Mouse (Mus musculus) stomach, postnatal 0 days (tissue): ENCODE measurements at regions not wholly inside any gene's neighbourhood (a gene's known extent, or its start where the extent isn't known, plus 50 kb on each side); places are given as distances from the start of the nearest gene placed in this dataset.

Experiments
- ATAC-seq: fragments of 200-750 bp; cut with Nextera tagmentation; 2 replicates; pipeline ENCODE4 v1.8.0; 2017; ENCODE audit not compliant: low FRiP score, low TSS enrichment
- DNase-seq: peaks from one replicate; pipeline ENCODE4 v3.0.0-alpha.2; 2016; ENCODE audit warnings: low spot score
- H3K27ac ChIP-seq: fragments of 300-500 bp; sonication (generic); replicated peaks from 2 replicates; pipeline ENCODE4 v1.5.1; 2014; ENCODE audit warnings: mild to moderate bottlenecking, control low read depth
- H3K27me3 ChIP-seq: fragments of 300-500 bp; sonication (generic); 2 replicates; pipeline ENCODE4 v1.6.1; 2014; ENCODE audit warnings: low read length; ENCODE audit not compliant: control insufficient read depth, insufficient read depth
- H3K36me3 ChIP-seq: fragments of 300-500 bp; sonication (generic); 2 replicates; pipeline ENCODE4 v1.6.1; 2014; ENCODE audit warnings: low read length, mixed read lengths; ENCODE audit not compliant: control insufficient read depth, insufficient read depth
- H3K4me1 ChIP-seq: fragments of 300-500 bp; sonication (generic); replicated peaks from 2 replicates; pipeline ENCODE4 v1.6.1; 2014; ENCODE audit warnings: antibody characterized with exemption; ENCODE audit not compliant: control insufficient read depth, insufficient read depth
- H3K4me2 ChIP-seq: fragments of 300-500 bp; sonication (generic); replicated peaks from 2 replicates; pipeline ENCODE4 v1.6.1; 2014; ENCODE audit warnings: low read depth, mild to moderate bottlenecking, control low read depth, moderate library complexity
- H3K4me3 ChIP-seq: fragments of 300-500 bp; sonication (generic); 2 replicates; pipeline ENCODE4 v1.5.1; 2014; ENCODE audit warnings: low read depth, low read length, control low read depth
- H3K9ac ChIP-seq: fragments of 300-500 bp; sonication (generic); 2 replicates; pipeline ENCODE4 v1.6.1; 2014; ENCODE audit warnings: mild to moderate bottlenecking, low read length, control low read depth, mixed read lengths
- H3K9me3 ChIP-seq: fragments of 300-500 bp; sonication (generic); 2 replicates; pipeline ENCODE4 v1.6.1; 2016; ENCODE audit warnings: low read length; ENCODE audit not compliant: control insufficient read depth
- CTCF ChIP-seq: IDR thresholded peaks from 2 replicates; pipeline ENCODE4 v1.5.1; 2016; ENCODE audit warnings: antibody characterized with exemption, low read depth, mild to moderate bottlenecking, moderate library complexity
- EP300 ChIP-seq: optimal IDR thresholded peaks from 2 replicates; pipeline ENCODE3; 2016; ENCODE audit warnings: antibody characterized with exemption
- WGBS: fragments of 180-500 bp; shearing (Covaris S2); extraction: QIAGEN DNeasy Blood & Tissue Kit; methylation state at CpG from one replicate; pipeline ENCODE4 v1.1.7; 2014; 5-methylcytosine and 5-hydroxymethylcytosine counted together

DNA sequence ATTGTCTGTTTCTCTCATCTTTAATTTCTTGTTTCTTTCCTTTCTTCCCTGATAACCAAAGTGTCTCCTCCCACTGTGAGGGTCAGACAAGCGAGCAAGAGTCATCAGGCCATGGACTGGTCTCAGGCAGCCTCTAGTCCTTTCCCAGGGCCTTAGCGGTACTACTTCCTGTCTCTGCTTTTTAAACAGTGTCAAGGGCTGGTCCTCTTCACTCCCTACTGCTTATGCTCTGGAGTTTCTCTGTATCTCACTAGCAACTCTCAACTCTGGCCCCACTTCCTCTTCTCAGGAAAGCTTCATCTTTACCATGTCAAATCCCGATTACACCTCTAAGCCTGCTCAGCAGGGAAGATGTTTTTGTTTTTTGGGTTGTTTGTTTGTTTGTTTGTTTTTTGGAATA is 124.1 kb downstream of the Pten start:
- no peak overlapping the region for H3K9ac ChIP-seq
- H3K9me3 ChIP-seq = no peaks in the 10 kb centered on the region
- DNase-seq (no peak), ATAC-seq (no peak)
- no peak overlapping the region for H3K4me2 ChIP-seq
- TF ChIP-seq EP300 (no peak), CTCF (no peak)
- no peaks in the 10 kb centered on the region for H3K4me1 ChIP-seq
- no peak overlapping the region for H3K4me3 ChIP-seq
- 82% methylated on average over 3 of the region's 3 CpGs for WGBS
- no peak overlapping the region for H3K27ac ChIP-seq
- H3K27me3 ChIP-seq = no peaks in the 10 kb centered on the region
- no peaks in the 10 kb centered on the region for H3K36me3 ChIP-seq

DNA sequence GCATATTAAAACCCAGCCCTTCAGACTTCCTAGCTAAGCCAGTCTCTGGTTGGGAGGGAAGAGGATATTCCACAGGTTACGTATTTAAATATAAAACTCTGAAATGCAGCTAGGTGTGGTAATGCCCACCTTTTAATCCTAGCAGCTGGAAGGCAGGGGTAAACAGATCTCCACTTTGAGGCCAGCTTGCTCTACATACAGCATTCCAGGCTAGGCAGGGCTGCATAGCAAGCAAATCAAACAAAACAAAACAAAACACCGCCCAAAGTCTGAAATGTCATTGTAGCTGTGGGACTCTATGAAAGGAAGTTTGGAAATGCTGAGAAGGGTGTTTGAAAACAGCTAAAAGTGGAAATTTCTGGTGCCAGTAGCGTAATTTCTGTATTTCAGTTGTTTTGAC is 127.0 kb downstream of the Pten start:
- no peak overlapping the region for H3K27ac ChIP-seq
- H3K4me1 ChIP-seq = no peaks in the 10 kb centered on the region
- H3K36me3 ChIP-seq = no peaks in the 10 kb centered on the region
- H3K4me2 ChIP-seq = no peak overlapping the region
- WGBS = 36% methylated on average over 3 of the region's 3 CpGs
- no peak for DNase-seq
- H3K4me3 ChIP-seq = no peak overlapping the region
- TF ChIP-seq CTCF = no peak
- TF ChIP-seq EP300 = no peak
- ATAC-seq = no peak
- no peak overlapping the region for H3K9ac ChIP-seq
- no peaks in the 10 kb centered on the region for H3K27me3 ChIP-seq
- H3K9me3 ChIP-seq = no peaks in the 10 kb centered on the region

DNA sequence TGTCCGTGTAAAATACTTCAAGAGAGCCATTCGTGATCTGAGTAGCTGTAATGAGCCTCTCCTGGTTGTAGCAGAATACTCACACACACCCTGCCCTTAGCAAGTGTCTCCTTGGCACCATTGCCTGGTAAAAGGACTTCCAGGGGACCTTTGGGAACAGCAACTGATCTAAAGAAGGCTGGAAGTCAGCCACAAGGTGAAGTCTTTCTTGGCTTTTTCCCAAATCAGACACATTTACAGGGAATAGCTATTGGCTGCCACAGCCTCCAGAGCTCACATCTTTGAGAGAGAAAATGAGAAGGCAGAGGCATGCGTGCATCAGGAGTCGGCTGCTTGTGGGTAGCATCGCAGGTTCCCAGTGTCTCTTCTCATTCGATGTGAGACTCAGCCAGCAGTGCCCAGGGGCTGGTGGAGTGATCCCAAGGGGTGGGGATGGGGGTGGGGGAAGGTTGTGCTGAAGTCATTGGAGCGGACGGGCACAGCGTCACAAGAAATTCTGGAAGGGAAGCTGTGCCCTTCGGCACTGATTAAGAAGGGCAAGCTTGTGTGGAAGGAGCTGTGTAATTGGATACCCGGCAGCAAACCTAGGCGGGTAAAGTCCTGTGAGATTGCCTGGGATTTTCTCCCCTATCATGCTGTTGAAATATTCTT is 128.3 kb downstream of the Pten start:
- no peaks in the 10 kb centered on the region for H3K9me3 ChIP-seq
- TF ChIP-seq EP300 (no peak), CTCF (no peak)
- no peaks in the 10 kb centered on the region for H3K36me3 ChIP-seq
- no peak overlapping the region for H3K4me3 ChIP-seq
- H3K4me2 ChIP-seq = no peak overlapping the region
- no peaks in the 10 kb centered on the region for H3K4me1 ChIP-seq
- no peak for DNase-seq
- no peak for ATAC-seq
- H3K27me3 ChIP-seq = no peaks in the 10 kb centered on the region
- H3K9ac ChIP-seq = no peak overlapping the region
- no peak overlapping the region for H3K27ac ChIP-seq
- WGBS = 59% methylated on average over 12 of the region's 12 CpGs

DNA sequence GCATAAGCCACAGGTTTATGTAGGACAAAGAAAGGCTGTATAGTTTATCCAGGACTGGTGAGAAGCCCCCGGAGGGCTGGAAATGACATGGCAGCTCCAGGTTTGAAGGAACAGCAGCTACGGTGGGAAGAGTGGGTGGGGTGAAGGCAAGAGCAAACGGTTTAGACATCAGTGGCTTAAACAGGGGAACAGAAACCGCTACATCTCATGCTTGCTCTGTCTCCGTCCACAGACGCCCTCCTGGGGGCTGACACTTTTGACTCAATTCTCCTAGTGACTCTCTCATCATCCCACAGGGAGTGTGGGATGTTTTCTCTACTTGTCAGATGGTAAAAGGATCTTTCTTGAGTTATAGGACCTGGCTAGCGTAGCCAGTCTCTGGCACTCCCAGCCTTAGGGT is 129.9 kb downstream of the Pten start:
- TF ChIP-seq EP300 = no peak
- Histone ChIP-seq H3K9me3 (no peaks in the 10 kb centered on the region), H3K27me3 (no peaks in the 10 kb centered on the region), H3K4me3 (no peak overlapping the region), H3K9ac (no peak overlapping the region), H3K4me2 (no peak overlapping the region), H3K36me3 (no peaks in the 10 kb centered on the region), H3K4me1 (no peaks in the 10 kb centered on the region), H3K27ac (no peak overlapping the region)
- no peak for DNase-seq
- no peak for ATAC-seq
- WGBS = 74% methylated on average over 7 of the region's 7 CpGs

DNA sequence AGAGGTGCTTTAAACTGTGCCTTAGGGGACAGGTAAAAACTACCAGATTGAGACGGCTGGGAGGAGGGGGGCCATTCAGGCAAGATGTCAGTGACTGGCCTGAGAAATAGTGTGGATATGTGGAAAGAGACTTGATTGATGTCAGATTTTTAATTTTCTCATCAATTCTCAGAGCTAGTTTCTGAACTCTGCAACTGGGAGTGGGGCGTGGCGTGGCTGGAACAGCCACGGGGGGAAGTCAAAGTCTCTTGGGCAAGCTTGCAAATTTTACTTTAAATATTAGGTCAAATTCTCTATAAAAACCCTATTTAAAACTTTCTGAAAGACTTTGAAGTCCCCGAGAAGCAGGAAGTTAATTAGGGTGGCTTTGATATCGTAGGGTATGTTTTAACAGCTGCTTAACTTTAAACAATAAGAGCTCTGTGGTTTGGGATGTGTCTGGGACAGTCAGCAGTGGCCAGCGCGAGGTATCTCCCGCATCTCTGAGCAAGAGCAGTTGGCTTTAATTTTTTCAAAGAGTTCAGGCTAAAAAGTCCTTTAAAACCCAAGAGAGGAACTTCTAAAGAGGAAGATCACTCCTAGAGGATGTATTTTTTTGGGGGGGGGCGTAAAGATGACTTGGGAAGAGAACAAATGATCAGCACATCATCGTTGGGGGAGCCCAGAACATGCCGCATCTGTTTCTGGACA is 131.5 kb downstream of the Pten start:
- DNase-seq = no peak
- H3K9me3 ChIP-seq = no peaks in the 10 kb centered on the region
- no peak overlapping the region for H3K9ac ChIP-seq
- H3K4me2 ChIP-seq = no peak overlapping the region
- 60% methylated on average over 12 of the region's 12 CpGs for WGBS
- H3K36me3 ChIP-seq = no peaks in the 10 kb centered on the region
- no peak for ATAC-seq
- TF ChIP-seq CTCF (no peak), EP300 (no peak)
- no peak overlapping the region for H3K27ac ChIP-seq
- no peak overlapping the region for H3K4me3 ChIP-seq
- no peaks in the 10 kb centered on the region for H3K27me3 ChIP-seq
- no peaks in the 10 kb centered on the region for H3K4me1 ChIP-seq

GRCm38 (mm10) chr19:32890801-32891200 is 133.5 kb downstream of the Pten start:
- WGBS = 85% methylated on average over 6 of the region's 6 CpGs
- Histone ChIP-seq H3K4me1 (no peaks in the 10 kb centered on the region), H3K4me3 (no peak overlapping the region), H3K9me3 (no peaks in the 10 kb centered on the region), H3K36me3 (no peaks in the 10 kb centered on the region), H3K27me3 (no peaks in the 10 kb centered on the region), H3K9ac (no peak overlapping the region), H3K27ac (no peak overlapping the region), H3K4me2 (no peak overlapping the region)
- DNase-seq = no peak
- no peak for ATAC-seq
- TF ChIP-seq EP300 (no peak), CTCF (no peak)
